Mouse (Mus musculus) brain, adult 2 months (tissue): ENCODE measurements around the gene Fibcd1.

Source experiments
- DNase-seq: peaks from one replicate; pipeline ENCODE4 v3.0.0; 2011; ENCODE audit warnings: low read depth, low spot score

The Fibcd1 gene

GRCm38 (mm10) chr2:31858500-31858899 is 12.7 kb upstream of the Fibcd1 start:
- DNase-seq, result no peak

- DNase-seq, result no peak
These were observed 11.4 kb upstream of the Fibcd1 start for GRCm38 (mm10) chr2:31857180-31857579.

GRCm38 (mm10) chr2:31855991-31856390 is 10.2 kb upstream of the Fibcd1 start:
- DNase-seq, result no peak

- DNase-seq, result peak; percentile 24
These were observed 4.3 kb upstream of the Fibcd1 start for GRCm38 (mm10) chr2:31850141-31850540.

GRCm38 (mm10) chr2:31847908-31848307 is 2.1 kb upstream of the Fibcd1 start:
- peak; percentile 70 for DNase-seq

- DNase-seq, result no peak
These were observed 1.2 kb upstream of the Fibcd1 start for GRCm38 (mm10) chr2:31846692-31847660.

GRCm38 (mm10) chr2:31845512-31845895 is 301 bp downstream of the Fibcd1 start:
- no peak for DNase-seq

- DNase-seq, result no peak
These were observed 1.1 kb downstream of the Fibcd1 start for GRCm38 (mm10) chr2:31844729-31845136.

GRCm38 (mm10) chr2:31838868-31839267 is 6.9 kb downstream of the Fibcd1 start:
- no peak for DNase-seq

GRCm38 (mm10) chr2:31836985-31837384 is 8.8 kb downstream of the Fibcd1 start:
- no peak for DNase-seq

- DNase-seq, result no peak
These were observed 9.7 kb downstream of the Fibcd1 start for GRCm38 (mm10) chr2:31836091-31836490.

- DNase-seq, result no peak
These were observed 17.4 kb downstream of the Fibcd1 start for GRCm38 (mm10) chr2:31828311-31828825.

GRCm38 (mm10) chr2:31827877-31828276 is 17.9 kb downstream of the Fibcd1 start:
- DNase-seq, result peak; percentile 57

- DNase-seq, result peak; percentile 75
These were observed 19.4 kb downstream of the Fibcd1 start for GRCm38 (mm10) chr2:31826094-31827085.

GRCm38 (mm10) chr2:31825469-31825911 is 20.3 kb downstream of the Fibcd1 start:
- peak; percentile 62 for DNase-seq

GRCm38 (mm10) chr2:31823933-31824730 is 21.7 kb downstream of the Fibcd1 start:
- peak; percentile 62 for DNase-seq

GRCm38 (mm10) chr2:31822524-31823371 is 23.1 kb downstream of the Fibcd1 start:
- DNase-seq, result peak; percentile 89

GRCm38 (mm10) chr2:31815367-31815766 is 30.4 kb downstream of the Fibcd1 start:
- peak; percentile 75 for DNase-seq

- DNase-seq, result peak; percentile 81
These were observed 31.1 kb downstream of the Fibcd1 start for GRCm38 (mm10) chr2:31814699-31815098.

GRCm38 (mm10) chr2:31813641-31814040 is 32.2 kb downstream of the Fibcd1 start:
- DNase-seq, result no peak
